Mouse (Mus musculus): Measurements from ENCODE around the gene Mpst. TPM values are rescaled to one million over a fixed set of nuclear protein-coding genes. Genes with fewer than 3 reads are reported as not detected.

Gene Mpst
- total and polyA plus RNA-seq, 3 experiments: 38.6 to 86.7 TPM; not detected in 1

DNA sequence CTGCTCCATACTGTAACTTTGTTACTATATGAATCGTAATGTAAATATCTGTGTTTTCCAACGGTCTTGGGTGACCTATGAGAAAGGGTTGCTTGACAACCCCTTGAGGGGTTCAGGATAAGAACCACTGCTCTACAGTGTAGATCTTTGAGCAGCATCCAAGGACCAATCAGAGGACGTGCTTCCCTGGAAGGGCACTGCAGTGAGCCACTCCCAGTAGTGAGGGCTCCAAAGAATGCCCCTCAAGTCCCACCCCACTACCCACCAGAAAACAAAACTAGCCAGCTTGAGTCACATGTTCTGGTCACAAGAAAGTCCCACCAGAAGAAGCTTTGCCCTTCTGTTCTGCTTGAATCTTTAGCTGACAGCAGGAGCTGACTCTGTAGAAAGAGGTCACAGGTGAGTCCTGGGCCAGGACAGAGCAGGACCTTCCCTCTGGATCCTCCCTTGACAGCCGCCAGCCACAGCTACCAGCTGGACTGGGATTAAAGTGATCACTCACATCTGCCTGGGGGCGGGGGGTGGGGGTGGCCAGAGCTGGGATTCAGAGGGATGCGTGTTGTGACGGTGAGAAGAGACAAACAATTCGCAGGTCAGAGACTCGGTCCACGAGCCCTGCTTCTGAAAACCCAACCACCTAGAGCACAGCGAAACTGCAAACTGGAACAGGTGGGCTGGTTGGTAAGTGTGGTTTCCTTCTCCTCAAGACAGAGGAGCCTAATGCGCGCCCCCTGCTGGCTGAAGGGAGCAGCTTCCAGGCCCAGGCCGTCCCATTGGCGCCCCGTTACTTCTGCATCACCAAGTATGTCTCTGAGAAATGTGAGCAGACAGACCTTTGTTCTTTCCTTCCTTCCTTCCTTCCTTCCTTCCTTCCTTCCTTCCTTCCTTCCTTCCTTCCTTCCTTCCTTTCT, 16.1 kb downstream of the Mpst start (continued):
- TF ChIP-seq SMC3 (IDR thresholded peaks at IDR 0.05; ENCODE audit: low read depth, low read length): peak; percentile 96
- TF ChIP-seq GABPA (IDR thresholded peaks at IDR 0.05; ENCODE audit: low read depth, low read length): no peak
- no peak for TF ChIP-seq ZNF384 (IDR thresholded peaks at IDR 0.05; ENCODE audit: low read depth, low read length)
- TF ChIP-seq ZKSCAN1 (IDR thresholded peaks at IDR 0.05; ENCODE audit: low read depth, low read length): no peak
- TF ChIP-seq BHLHE40 (IDR thresholded peaks at IDR 0.05; ENCODE audit: borderline replicate concordance, low read depth, low read length): peak; percentile 33; the same call in 1 of the 2 replicates
- no peak for TF ChIP-seq POLR2AphosphoS5 (IDR thresholded peaks at IDR 0.05; ENCODE audit: borderline replicate concordance, low read depth, low read length)
- TF ChIP-seq MAX (IDR thresholded peaks at IDR 0.05; ENCODE audit: low read length): 0 out of 2 replicates have a peak, but pooled peaks have one; percentile 16
- TF ChIP-seq TBP (IDR thresholded peaks at IDR 0.05; ENCODE audit: low read depth, low read length): no peak
- no peak for TF ChIP-seq TAL1 (IDR thresholded peaks at IDR 0.05; ENCODE audit: low read length)
- TF ChIP-seq MAZ (IDR thresholded peaks at IDR 0.05; ENCODE audit: low read depth, low read length): peak; percentile 42; the same call in 1 of the 2 replicates
- TF ChIP-seq NELFE (IDR thresholded peaks at IDR 0.05; ENCODE audit: low read depth, low read length): no peak
- 0 out of 2 replicates have a peak, but pooled peaks have one; percentile 33 for TF ChIP-seq ELF1 (IDR thresholded peaks at IDR 0.05; ENCODE audit: low read depth, low read length)
- no peak for TF ChIP-seq ETS1 (IDR thresholded peaks at IDR 0.05; ENCODE audit: low read depth, low read length)
- TF ChIP-seq USF2 (IDR thresholded peaks at IDR 0.05; ENCODE audit: borderline replicate concordance in 1 of 2, insufficient read depth in 1 of 2, low read depth in 1 of 2, low read length in 2 of 2): no peak
- peak; percentile 38; the same call in 1 of the 2 replicates for TF ChIP-seq SIN3A (IDR thresholded peaks at IDR 0.05; ENCODE audit: low read length)
- TF ChIP-seq CHD1 (IDR thresholded peaks at IDR 0.05; ENCODE audit: low read depth, low read length): no peak
- no peak for TF ChIP-seq KAT2A (conservative IDR thresholded peaks at IDR 0.05; ENCODE audit: low read depth, low read length)
- TF ChIP-seq NRF1 (IDR thresholded peaks at IDR 0.05; ENCODE audit: insufficient read depth, low read depth, low read length, poor library complexity, severe bottlenecking): no peak
- TF ChIP-seq TCF12 (IDR thresholded peaks at IDR 0.05; ENCODE audit: low read depth, low read length): 0 out of 2 replicates have a peak, but pooled peaks have one; percentile 8
- TF ChIP-seq GATA1 (IDR thresholded peaks at IDR 0.05; ENCODE audit: low read depth, low read length): no peak
- no peak for TF ChIP-seq E2F4 (IDR thresholded peaks at IDR 0.05; ENCODE audit: borderline replicate concordance, low read depth, low read length)

DNA sequence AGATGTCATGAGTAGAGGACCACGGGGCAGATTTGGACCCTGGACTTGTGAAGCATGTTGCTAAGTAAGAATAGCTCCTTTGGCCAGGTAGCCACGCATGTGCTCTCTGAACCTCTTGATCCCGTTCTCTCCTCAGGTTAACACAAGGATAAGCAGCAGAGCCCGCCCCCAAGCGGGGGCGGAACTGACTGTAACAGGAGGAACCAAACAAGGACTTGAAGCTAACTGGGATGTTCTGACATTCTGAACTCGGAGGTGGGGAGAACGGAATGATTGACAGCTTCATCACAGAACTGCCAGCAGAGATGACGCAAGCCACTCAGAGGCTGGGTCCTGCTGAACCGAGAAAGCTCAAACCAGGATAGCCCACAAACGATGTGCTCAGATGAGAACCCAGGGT, 18.3 kb downstream of the Mpst start:
- no peak overlapping the region for H3K27ac ChIP-seq (ENCODE audit: control insufficient read depth, low read depth, low read length)
- no peak overlapping the region for H3K9ac ChIP-seq (ENCODE audit: control insufficient read depth, low read depth, low read length, poor library complexity, severe bottlenecking)

More for the DNA sequence above, 18.3 kb downstream of the Mpst start:
- TF ChIP-seq ETS1 (IDR thresholded peaks at IDR 0.05; ENCODE audit: low read depth, low read length): no peak
- TF ChIP-seq JUND (IDR thresholded peaks at IDR 0.05; ENCODE audit: low read depth, low read length): no peak
- no peak for TF ChIP-seq HCFC1 (IDR thresholded peaks at IDR 0.05; ENCODE audit: low read depth, low read length)
- TF ChIP-seq CHD1 (IDR thresholded peaks at IDR 0.05; ENCODE audit: low read depth, low read length): no peak
- peak; percentile 36 for DNase-seq (ENCODE audit: low read depth, low spot score)
- Histone ChIP-seq H3K79me2 (ENCODE audit: control insufficient read depth, insufficient read depth, low read length, poor library complexity) (no peaks in the 10 kb centered on the region), H3K27me3 (ENCODE audit: control insufficient read depth in 1 of 2, insufficient read depth in 2 of 2, low read length in 2 of 2) (peaks cover 0 to 3% of the 10 kb centered on the region in 2 experiments; a peak in 2 of 4 replicates), H3K9me3 (replicated peaks; ENCODE audit: insufficient read depth, low read length) (no peaks in the 10 kb centered on the region), H3K4me3 (ENCODE audit: control insufficient read depth in 1 of 2, insufficient read depth in 1 of 2, low read depth in 2 of 2, low read length in 2 of 2) (no peak overlapping the region), H3K36me3 (ENCODE audit: control insufficient read depth in 1 of 2, insufficient read depth in 2 of 2, low read length in 2 of 2) (peaks cover 0 to 2% of the 10 kb centered on the region in 2 experiments; a peak in 1 of 4 replicates), H3K4me1 (ENCODE audit: control insufficient read depth in 1 of 2, insufficient read depth in 2 of 2, low read length in 2 of 2) (peaks cover 0 to 5% of the 10 kb centered on the region in 2 experiments; a peak in 1 of 4 replicates)
